Mouse (Mus musculus) forebrain, embryonic 13.5 days (tissue): ENCODE results near the gene Zp2. TPM values are rescaled to one million over a fixed set of nuclear protein-coding genes. Genes with fewer than 3 reads are reported as not detected.

Source experiments
- ATAC-seq: fragments of 200-750 bp; cut with Nextera tagmentation; 2 replicates; pipeline ENCODE4 v1.8.0; 2017
- H3K27ac ChIP-seq: fragments of 300-500 bp; sonication (generic); 2 replicates; pipeline ENCODE4 v1.5.1; 2015; ENCODE audit warnings: inconsistent platforms, mild to moderate bottlenecking, moderate library complexity
- H3K27me3 ChIP-seq: fragments of 300-500 bp; sonication (generic); 2 replicates; pipeline ENCODE4 v1.6.1; 2015; ENCODE audit warnings: mild to moderate bottlenecking, inconsistent platforms
- H3K36me3 ChIP-seq: fragments of 300-500 bp; sonication (generic); 2 replicates; pipeline ENCODE4 v1.6.1; 2015; ENCODE audit warnings: mild to moderate bottlenecking, inconsistent platforms; ENCODE audit not compliant: poor library complexity, severe bottlenecking
- H3K4me1 ChIP-seq: fragments of 300-500 bp; sonication (generic); 2 replicates; pipeline ENCODE4 v1.6.1; 2015; ENCODE audit warnings: inconsistent platforms
- H3K4me2 ChIP-seq: fragments of 300-500 bp; sonication (generic); 2 replicates; pipeline ENCODE4 v1.6.1; 2015; ENCODE audit warnings: inconsistent platforms, mild to moderate bottlenecking, moderate library complexity
- H3K4me3 ChIP-seq: fragments of 300-500 bp; sonication (generic); 2 replicates; pipeline ENCODE4 v1.5.1; 2015; ENCODE audit warnings: mild to moderate bottlenecking, inconsistent platforms
- H3K9ac ChIP-seq: fragments of 300-500 bp; sonication (generic); 2 replicates; pipeline ENCODE4 v1.6.1; 2015; ENCODE audit warnings: mild to moderate bottlenecking, inconsistent platforms
- H3K9me3 ChIP-seq: fragments of 300-500 bp; sonication (generic); replicated peaks from 2 replicates; pipeline ENCODE4 v1.6.1; 2016; ENCODE audit warnings: inconsistent platforms
- WGBS: fragments of 180-500 bp; shearing (Covaris S2); methylation state at CpG from one replicate; pipeline ENCODE4 v1.1.7; 2015; 5-methylcytosine and 5-hydroxymethylcytosine counted together
- polyA plus RNA-seq: library from polyadenylated mRNA; unstranded; fragments of >200 nt; fragmentation: Nextera tagmentation; extraction: Ambion mirVana; gene quantifications from 2 replicates; pipeline ENCODE4 v1.2.1, GENCODE M21; 2015

Zp2 gene
- polyA plus RNA-seq, 1 experiment from 2014 or later = not detected

DNA sequence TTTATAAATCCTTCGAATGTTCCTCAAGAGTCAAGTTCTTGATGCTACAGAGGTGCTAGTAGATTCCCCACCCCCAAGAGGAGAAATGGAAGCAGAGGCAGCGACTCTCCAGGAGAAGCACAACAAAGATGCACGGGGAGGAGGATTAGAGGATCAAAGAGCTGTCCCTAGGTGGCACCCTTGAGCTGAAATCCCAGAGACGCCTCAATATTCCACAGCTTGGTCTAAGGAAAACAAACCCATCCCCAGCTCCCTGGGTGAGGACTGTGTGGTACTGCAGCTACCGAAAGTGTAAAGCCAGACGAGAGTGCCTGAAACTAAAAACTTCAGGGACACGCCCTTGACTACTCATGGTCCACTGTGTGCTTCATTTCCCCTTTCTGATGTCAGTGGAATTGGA is 47.2 kb downstream of the Zp2 start:
- Histone ChIP-seq H3K27ac (no peak overlapping the region), H3K9ac (no peak overlapping the region), H3K4me1 (peaks cover 10% of the 10 kb centered on the region), H3K27me3 (peaks cover 19% of the 10 kb centered on the region), H3K4me3 (no peak overlapping the region), H3K9me3 (no peaks in the 10 kb centered on the region), H3K4me2 (no peak overlapping the region), H3K36me3 (no peaks in the 10 kb centered on the region)
- 12% methylated on average over 7 of the region's 7 CpGs for whole genome bisulfite sequencing
- ATAC-seq = peak; percentile 78

DNA sequence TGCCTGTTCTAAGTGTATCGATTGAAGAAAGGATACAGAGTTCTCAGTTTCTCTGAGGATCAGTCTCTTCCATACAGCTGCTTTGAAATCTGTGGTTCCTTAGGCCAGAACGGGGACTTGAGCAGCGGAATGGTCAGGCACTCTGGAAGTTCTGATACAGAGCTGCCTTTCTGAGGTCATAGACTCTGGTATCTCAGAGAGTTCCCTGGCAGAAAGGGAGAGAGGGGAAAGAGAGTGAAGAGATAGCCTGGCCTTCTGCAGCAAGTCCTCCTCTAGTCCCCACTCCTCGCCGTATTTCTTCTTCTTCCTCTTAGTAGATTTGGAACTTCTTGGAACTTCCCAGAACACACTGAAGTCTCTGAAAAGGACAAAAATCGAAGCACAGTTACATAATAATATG is 49.9 kb downstream of the Zp2 start, which contains the start of gene Dnah3:
Gene Dnah3 (minus strand): TSS at position 101 of the 400 bp plus-strand sequence.
- ATAC-seq = no peak
- Histone ChIP-seq H3K4me2 (no peak within 1 kb of the TSS), H3K36me3 (no peaks in the 10 kb centered on the region), H3K27ac (no peak within 1 kb of the TSS), H3K4me3 (no peak within 1 kb of the TSS), H3K9me3 (no peaks in the 10 kb centered on the region), H3K4me1 (no peaks in the 10 kb centered on the region), H3K9ac (no peak within 1 kb of the TSS), H3K27me3 (0 out of 2 replicates have a peak, but pooled peaks cover 2% of the 10 kb centered on the region)
- WGBS = 81% methylated on average over 6 of the region's 6 CpGs

DNA sequence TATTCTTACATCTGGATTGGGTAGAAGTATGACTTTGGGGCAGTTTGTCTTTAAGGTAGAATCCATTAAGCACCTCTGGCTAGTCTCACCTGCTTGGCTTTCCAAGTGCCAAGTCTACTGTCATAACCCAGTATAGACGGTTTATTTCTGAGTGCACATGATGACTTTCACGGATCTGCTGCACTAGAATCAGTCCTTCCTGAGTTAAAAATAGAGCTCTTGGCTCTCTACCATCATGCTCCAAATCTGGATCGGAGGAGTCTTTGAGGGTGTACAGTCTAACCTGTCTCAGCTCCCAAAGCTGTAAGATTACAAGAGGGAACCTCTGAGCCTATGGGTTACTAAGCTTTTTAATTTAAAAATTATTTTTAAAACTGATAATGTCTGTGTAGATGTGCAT is 50.9 kb downstream of the Zp2 start:
- no peaks in the 10 kb centered on the region for H3K4me1 ChIP-seq
- no peak overlapping the region for H3K4me3 ChIP-seq
- H3K9me3 ChIP-seq = no peaks in the 10 kb centered on the region
- H3K4me2 ChIP-seq = no peak overlapping the region
- H3K27ac ChIP-seq = no peak overlapping the region
- H3K27me3 ChIP-seq = 0 out of 2 replicates have a peak, but pooled peaks cover 2% of the 10 kb centered on the region
- no peaks in the 10 kb centered on the region for H3K36me3 ChIP-seq
- no peak for ATAC-seq
- 93% methylated on average over 3 of the region's 3 CpGs for WGBS
- H3K9ac ChIP-seq = no peak overlapping the region

GRCm38 (mm10) chr7:120093033-120093432 is 52.1 kb downstream of the Zp2 start:
- Histone ChIP-seq H3K27me3 (0 out of 2 replicates have a peak, but pooled peaks cover 2% of the 10 kb centered on the region), H3K4me3 (no peak overlapping the region), H3K9me3 (no peaks in the 10 kb centered on the region), H3K4me2 (no peak overlapping the region), H3K27ac (no peak overlapping the region), H3K9ac (no peak overlapping the region), H3K36me3 (no peaks in the 10 kb centered on the region), H3K4me1 (no peaks in the 10 kb centered on the region)
- WGBS = 7% methylated on average over 5 of the region's 5 CpGs
- no peak for ATAC-seq

GRCm38 (mm10) chr7:120080177-120080576 is 64.9 kb downstream of the Zp2 start:
- 82% methylated on average over 3 of the region's 3 CpGs for WGBS

More at GRCm38 (mm10) chr7:120080177-120080576, 64.9 kb downstream of the Zp2 start:
- H3K9me3 ChIP-seq = no peaks in the 10 kb centered on the region
- no peak overlapping the region for H3K9ac ChIP-seq
- no peaks in the 10 kb centered on the region for H3K36me3 ChIP-seq
- no peak overlapping the region for H3K27ac ChIP-seq
- H3K27me3 ChIP-seq = no peaks in the 10 kb centered on the region
- ATAC-seq = no peak
- no peak overlapping the region for H3K4me3 ChIP-seq
- H3K4me1 ChIP-seq = no peaks in the 10 kb centered on the region
- no peak overlapping the region for H3K4me2 ChIP-seq

Other genes with a start within 250 kb of the Zp2 start
- 12.2 and 13.9 TPM in 2 replicates for gene Lyrm1, start 249.4 kb downstream of the Zp2 start, polyA plus RNA-seq
- gene Dcun1d3, start 249.0 kb downstream of the Zp2 start, polyA plus RNA-seq = 16.2 and 18.8 TPM in 2 replicates
- 0.21 and 0.27 TPM in 2 replicates for gene Dnah3, start 50.0 kb downstream of the Zp2 start, polyA plus RNA-seq
- 5.6 and 5.7 TPM in 2 replicates for gene Tmem159, start 42.9 kb downstream of the Zp2 start, polyA plus RNA-seq
- gene Anks4b, start 28.6 kb upstream of the Zp2 start, polyA plus RNA-seq = not detected in 2 replicates
- 10.4 and 10.8 TPM in 2 replicates for gene Crym, start 56.8 kb upstream of the Zp2 start, polyA plus RNA-seq
- not detected in 2 replicates for gene Abca14, start 58.7 kb upstream of the Zp2 start, polyA plus RNA-seq
- gene Abca15, start 183.4 kb upstream of the Zp2 start, polyA plus RNA-seq = not detected in 2 replicates